Mouse (Mus musculus) central nervous system, embryonic 14 days (tissue): ENCODE results near the gene Fam189a1. TPM values are rescaled to one million over a fixed set of nuclear protein-coding genes. Genes with fewer than 3 reads are reported as not detected.

Experiments
- polyA plus RNA-seq: library from polyadenylated mRNA; depleted of rRNA; stranded (reverse); fragments of >200 nt; gene quantifications from 2 replicates; pipeline ENCODE4 v1.2.3, GENCODE M21; 2012; rRNA removed

The Fam189a1 gene
- polyA plus RNA-seq: 14.5 and 18.6 TPM in 2 replicates

GRCm38 (mm10) chr7:65156514-65156911 is at the start of gene Fam189a1:
Fam189a1 (minus strand) TSS chr7:65156570.

GRCm38 (mm10) chr7:64872743-64873241 is 283.6 kb downstream of the Fam189a1 start, which contains the start of gene Nsmce3:
Nsmce3 (minus strand) TSS chr7:64872997.

